Mouse (Mus musculus): ENCODE results near the gene Lbh. TPM values are rescaled to one million over a fixed set of nuclear protein-coding genes. Genes with fewer than 3 reads are reported as not detected.

The Lbh gene
- 5.5 and 7.6 TPM in 2 replicates for polyA plus RNA-seq (2015; fragmentation: Nextera tagmentation; extraction: Ambion mirVana)

DNA sequence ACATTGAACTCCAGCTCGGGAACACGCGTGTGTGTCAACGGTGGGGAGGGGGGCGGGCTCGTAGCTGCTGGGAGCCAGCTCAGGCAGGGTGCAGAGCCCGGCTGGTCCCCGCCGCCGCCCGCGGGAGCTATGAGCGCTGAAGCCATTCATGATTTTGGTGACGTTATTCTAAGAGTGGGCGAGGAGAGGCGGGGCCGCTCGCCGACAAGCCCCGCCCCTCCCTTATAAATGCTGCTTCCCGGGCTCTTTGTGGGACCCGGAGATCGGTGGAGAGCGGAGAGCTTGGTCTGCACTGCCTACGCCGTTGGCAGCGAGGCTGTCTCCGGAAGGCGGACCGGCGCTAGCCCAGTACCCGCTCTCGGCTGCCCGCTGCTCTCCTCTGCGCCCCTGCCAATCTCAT is at the start of gene Lbh:
Gene Lbh, plus strand, starts transcription at position 253 of the 400 bp plus-strand sequence.
- Histone ChIP-seq H3K9ac (ENCODE audit: low read depth, low read length) (peak within 1 kb of the TSS; percentile 86), H3K36me3 (ENCODE audit: control insufficient read depth, insufficient read depth, low read length) (no peaks in the 10 kb centered on the region; the same call in 1 of the 2 replicates), H3K4me3 (ENCODE audit: low read length) (peak within 1 kb of the TSS; percentile 69), H3K4me1 (ENCODE audit: control insufficient read depth, insufficient read depth, low read length) (peaks cover 27% of the 10 kb centered on the region), H3K27ac (ENCODE audit: low read length) (peak within 1 kb of the TSS; percentile 88), H3K4me2 (ENCODE audit: low read depth, low read length) (peak within 1 kb of the TSS; percentile 98), H3K27me3 (replicated peaks; ENCODE audit: control insufficient read depth, insufficient read depth, low read length) (no peaks in the 10 kb centered on the region), H3K9me3 (ENCODE audit: control insufficient read depth, low read length) (no peaks in the 10 kb centered on the region)
- peak; percentile 86 for ATAC-seq
- under 1% methylated on average over 35 of the region's 35 CpGs for WGBS

DNA sequence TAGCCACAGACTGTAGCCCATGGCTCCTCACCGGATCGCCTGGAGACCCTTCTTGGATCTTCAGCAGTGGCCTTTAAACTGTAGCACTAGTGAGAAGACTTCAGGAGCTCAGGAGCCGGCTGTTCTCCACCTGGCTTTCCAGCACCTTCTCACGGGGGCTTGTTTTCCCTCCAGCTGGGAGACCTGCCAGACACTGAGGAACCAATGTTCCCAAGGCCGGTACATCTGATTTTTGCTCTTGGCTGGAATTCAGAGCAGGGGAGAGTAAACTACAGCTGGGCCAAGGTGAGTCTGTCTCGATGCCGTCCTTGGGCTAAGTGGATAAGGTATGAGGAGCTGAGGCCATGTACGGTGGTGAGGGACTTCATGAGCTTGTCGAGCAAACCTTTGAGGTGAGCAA is 39.1 kb upstream of the Lbh start:
- Histone ChIP-seq H3K4me2 (ENCODE audit: low read depth, low read length) (no peak overlapping the region), H3K27me3 (replicated peaks; ENCODE audit: control insufficient read depth, insufficient read depth, low read length) (no peaks in the 10 kb centered on the region), H3K4me1 (ENCODE audit: control insufficient read depth, insufficient read depth, low read length) (no peaks in the 10 kb centered on the region), H3K27ac (ENCODE audit: low read length) (no peak overlapping the region), H3K36me3 (ENCODE audit: control insufficient read depth, insufficient read depth, low read length) (no peaks in the 10 kb centered on the region), H3K4me3 (ENCODE audit: low read length) (no peak overlapping the region), H3K9ac (ENCODE audit: low read depth, low read length) (no peak overlapping the region), H3K9me3 (ENCODE audit: control insufficient read depth, low read length) (no peaks in the 10 kb centered on the region)
- 89% methylated on average over 9 of the region's 9 CpGs for WGBS
- peak; percentile 60 for ATAC-seq

DNA sequence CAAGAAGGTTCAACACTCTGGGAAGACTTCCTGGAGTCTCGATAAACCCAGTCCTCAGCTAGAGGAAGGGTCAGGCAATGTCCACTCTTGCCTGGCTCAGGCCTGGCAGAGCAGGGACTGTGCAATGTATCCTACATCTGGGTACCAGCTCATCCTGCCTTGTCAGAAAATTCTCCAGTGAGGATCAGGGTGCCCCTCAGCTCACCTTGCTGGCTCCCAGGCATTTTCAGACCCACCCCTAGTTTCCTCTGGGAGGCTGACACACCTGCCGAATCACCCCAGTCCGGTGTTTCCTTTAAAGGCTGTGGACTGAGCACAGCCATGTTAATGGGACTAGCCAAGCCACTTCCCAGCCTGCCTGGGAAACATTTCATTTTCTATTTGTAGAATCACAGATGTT is 37.9 kb upstream of the Lbh start:
- no peak overlapping the region for H3K9ac ChIP-seq (ENCODE audit: low read depth, low read length)
- H3K27ac ChIP-seq (ENCODE audit: low read length) = no peak overlapping the region
- no peaks in the 10 kb centered on the region for H3K9me3 ChIP-seq (ENCODE audit: control insufficient read depth, low read length)
- no peak overlapping the region for H3K4me3 ChIP-seq (ENCODE audit: low read length)
- H3K4me2 ChIP-seq (ENCODE audit: low read depth, low read length) = no peak overlapping the region
- no peaks in the 10 kb centered on the region for H3K27me3 ChIP-seq (replicated peaks; ENCODE audit: control insufficient read depth, insufficient read depth, low read length)
- no peaks in the 10 kb centered on the region for H3K4me1 ChIP-seq (ENCODE audit: control insufficient read depth, insufficient read depth, low read length)
- no peak for ATAC-seq
- H3K36me3 ChIP-seq (ENCODE audit: control insufficient read depth, insufficient read depth, low read length) = no peaks in the 10 kb centered on the region
- 53% methylated on average over 3 of the region's 3 CpGs for WGBS

DNA sequence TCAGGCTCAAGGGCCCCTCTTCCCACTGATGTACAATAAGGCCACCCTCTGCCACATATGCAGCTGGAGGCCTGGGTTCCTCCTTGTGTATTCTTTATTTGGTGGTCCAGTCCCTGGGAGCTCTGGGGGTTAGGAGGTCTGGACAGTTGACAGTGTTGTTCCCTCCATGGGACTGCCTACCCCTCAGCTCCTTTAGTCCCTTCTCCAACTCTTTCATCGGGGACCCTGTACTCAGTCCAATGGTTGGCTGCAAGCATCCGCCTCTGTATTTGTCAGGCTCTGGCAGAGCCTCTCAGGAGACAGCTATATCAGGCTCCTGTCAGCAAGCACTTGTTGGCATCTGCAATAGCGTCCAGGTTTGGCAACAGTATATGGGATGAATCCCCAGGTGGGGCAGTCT is 37.1 kb upstream of the Lbh start:
- no peak overlapping the region for H3K4me3 ChIP-seq (ENCODE audit: low read length)

GRCm38 (mm10) chr17:72881804-72882203 is 36.3 kb upstream of the Lbh start:
- Histone ChIP-seq H3K4me2 (ENCODE audit: low read depth, low read length) (no peak overlapping the region), H3K4me1 (ENCODE audit: control insufficient read depth, insufficient read depth, low read length) (no peaks in the 10 kb centered on the region), H3K36me3 (ENCODE audit: control insufficient read depth, insufficient read depth, low read length) (no peaks in the 10 kb centered on the region), H3K27me3 (replicated peaks; ENCODE audit: control insufficient read depth, insufficient read depth, low read length) (no peaks in the 10 kb centered on the region), H3K4me3 (ENCODE audit: low read length) (no peak overlapping the region), H3K27ac (ENCODE audit: low read length) (no peak overlapping the region), H3K9ac (ENCODE audit: low read depth, low read length) (no peak overlapping the region), H3K9me3 (ENCODE audit: control insufficient read depth, low read length) (no peaks in the 10 kb centered on the region)
- WGBS = 67% methylated on average over 1 of the region's 1 CpGs
- no peak for ATAC-seq

More for the DNA sequence above, 37.1 kb upstream of the Lbh start:
- H3K4me2 ChIP-seq (ENCODE audit: low read depth, low read length) = no peak overlapping the region
- H3K4me1 ChIP-seq (ENCODE audit: control insufficient read depth, insufficient read depth, low read length) = no peaks in the 10 kb centered on the region
- H3K9ac ChIP-seq (ENCODE audit: low read depth, low read length) = no peak overlapping the region
- no peak overlapping the region for H3K27ac ChIP-seq (ENCODE audit: low read length)
- no peaks in the 10 kb centered on the region for H3K36me3 ChIP-seq (ENCODE audit: control insufficient read depth, insufficient read depth, low read length)
- no peaks in the 10 kb centered on the region for H3K9me3 ChIP-seq (ENCODE audit: control insufficient read depth, low read length)
- WGBS = 70% methylated on average over 3 of the region's 3 CpGs
- no peaks in the 10 kb centered on the region for H3K27me3 ChIP-seq (replicated peaks; ENCODE audit: control insufficient read depth, insufficient read depth, low read length)
- ATAC-seq = no peak

- Histone ChIP-seq H3K4me3 (ENCODE audit: low read length) (no peak overlapping the region), H3K27ac (ENCODE audit: low read length) (no peak overlapping the region), H3K4me1 (ENCODE audit: control insufficient read depth, insufficient read depth, low read length) (no peaks in the 10 kb centered on the region), H3K9me3 (ENCODE audit: control insufficient read depth, low read length) (no peaks in the 10 kb centered on the region), H3K27me3 (replicated peaks; ENCODE audit: control insufficient read depth, insufficient read depth, low read length) (no peaks in the 10 kb centered on the region), H3K4me2 (ENCODE audit: low read depth, low read length) (no peak overlapping the region), H3K36me3 (ENCODE audit: control insufficient read depth, insufficient read depth, low read length) (no peaks in the 10 kb centered on the region), H3K9ac (ENCODE audit: low read depth, low read length) (no peak overlapping the region)
- 26% methylated on average over 20 of the region's 20 CpGs for WGBS
- ATAC-seq = peak; percentile 40; the same call in 1 of the 2 replicates
Observed at GRCm38 (mm10) chr17:72889556-72890397, 28.3 kb upstream of the Lbh start.

DNA sequence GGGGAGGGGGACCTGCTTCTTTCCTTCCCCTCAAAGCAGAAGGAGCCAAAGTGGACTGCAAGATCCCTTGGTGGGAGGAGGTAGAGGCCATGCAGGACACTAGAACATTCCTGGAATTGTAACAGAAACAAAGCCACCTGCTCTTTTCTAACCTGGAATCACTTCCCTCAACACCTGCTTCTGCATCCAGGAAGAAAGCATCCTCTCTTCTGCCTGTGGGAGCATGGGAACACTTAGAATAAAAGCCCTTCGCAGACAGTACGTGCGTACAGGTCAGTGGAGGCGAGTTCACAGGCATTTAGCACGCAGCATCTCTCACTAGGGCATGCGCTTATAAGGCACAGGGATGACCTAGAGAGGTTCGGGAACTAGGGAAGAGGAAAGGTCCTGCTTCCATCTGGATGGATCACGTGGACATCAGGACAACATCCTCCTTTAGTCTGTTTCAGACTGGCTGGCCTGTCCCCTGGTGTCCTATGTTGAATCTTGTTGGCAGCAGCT is 27.7 kb upstream of the Lbh start:
- Histone ChIP-seq H3K27me3 (replicated peaks; ENCODE audit: control insufficient read depth, insufficient read depth, low read length) (no peaks in the 10 kb centered on the region), H3K9ac (ENCODE audit: low read depth, low read length) (no peak overlapping the region), H3K9me3 (ENCODE audit: control insufficient read depth, low read length) (no peaks in the 10 kb centered on the region), H3K4me3 (ENCODE audit: low read length) (no peak overlapping the region), H3K4me2 (ENCODE audit: low read depth, low read length) (no peak overlapping the region), H3K27ac (ENCODE audit: low read length) (no peak overlapping the region), H3K36me3 (ENCODE audit: control insufficient read depth, insufficient read depth, low read length) (no peaks in the 10 kb centered on the region), H3K4me1 (ENCODE audit: control insufficient read depth, insufficient read depth, low read length) (no peaks in the 10 kb centered on the region)
- ATAC-seq = peak; percentile 18; the same call in 1 of the 2 replicates
- 68% methylated on average over 8 of the region's 8 CpGs for WGBS

GRCm38 (mm10) chr17:72891556-72891955 is 26.5 kb upstream of the Lbh start:
- Histone ChIP-seq H3K4me2 (ENCODE audit: low read depth, low read length) (no peak overlapping the region), H3K9ac (ENCODE audit: low read depth, low read length) (no peak overlapping the region), H3K4me1 (ENCODE audit: control insufficient read depth, insufficient read depth, low read length) (no peaks in the 10 kb centered on the region), H3K27ac (ENCODE audit: low read length) (no peak overlapping the region), H3K4me3 (ENCODE audit: low read length) (no peak overlapping the region), H3K9me3 (ENCODE audit: control insufficient read depth, low read length) (no peaks in the 10 kb centered on the region), H3K27me3 (replicated peaks; ENCODE audit: control insufficient read depth, insufficient read depth, low read length) (no peaks in the 10 kb centered on the region), H3K36me3 (ENCODE audit: control insufficient read depth, insufficient read depth, low read length) (no peaks in the 10 kb centered on the region)
- no peak for ATAC-seq
- WGBS = 89% methylated on average over 6 of the region's 6 CpGs

GRCm38 (mm10) chr17:72895506-72895905 is 22.6 kb upstream of the Lbh start:
- ATAC-seq = no peak
- Histone ChIP-seq H3K36me3 (ENCODE audit: control insufficient read depth, insufficient read depth, low read length) (no peaks in the 10 kb centered on the region), H3K4me1 (ENCODE audit: control insufficient read depth, insufficient read depth, low read length) (no peaks in the 10 kb centered on the region), H3K27me3 (replicated peaks; ENCODE audit: control insufficient read depth, insufficient read depth, low read length) (no peaks in the 10 kb centered on the region), H3K9me3 (ENCODE audit: control insufficient read depth, low read length) (no peaks in the 10 kb centered on the region), H3K27ac (ENCODE audit: low read length) (no peak overlapping the region), H3K4me2 (ENCODE audit: low read depth, low read length) (no peak overlapping the region), H3K9ac (ENCODE audit: low read depth, low read length) (no peak overlapping the region), H3K4me3 (ENCODE audit: low read length) (no peak overlapping the region)
- WGBS = 93% methylated on average over 3 of the region's 3 CpGs

Measured in intestine, embryonic 16.5 days (tissue).